In the genomic region with DNA sequence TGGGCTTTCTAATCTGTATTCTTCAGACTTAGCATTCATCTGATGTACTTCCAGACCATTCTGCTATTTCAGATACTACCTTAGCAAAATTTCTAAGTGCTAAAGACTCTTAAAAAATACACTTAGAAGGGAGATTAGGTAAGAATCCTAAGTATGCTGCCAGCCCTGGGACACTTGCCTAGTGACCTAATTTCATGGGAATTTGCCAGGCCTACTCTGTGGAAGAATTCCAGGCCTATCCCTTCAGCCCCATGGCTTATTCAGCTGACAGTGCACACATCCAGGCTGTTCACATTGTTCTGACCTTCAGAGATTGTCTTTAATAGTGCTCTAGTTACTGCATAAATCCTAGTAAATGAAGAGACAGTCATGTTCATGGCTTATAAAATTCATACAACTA, we compare ENCODE assay signal across 7 mouse cellular contexts.
DNase-seq lines count a peak whose midpoint lies in the region; ATAC-seq and TF ChIP-seq lines count a peak whose summit lies in the region.

No protein-coding gene starts in this region.

- CTCF ChIA-PET in Patski (lab: Charles Lee): interaction anchor here (1.1 kb wide), 1 partner anchor 54 kb away, joined by 3 read pairs; no protein-coding TSS in a partner anchor

- intact Hi-C loops in heart, postnatal 14 days (cut with DNase I): loop anchor here (5.0 kb wide), 1 partner anchor 138 kb away; the partner anchor contains the start of gene Nrp1

- no peaks in the 10 kb centered on the region for H3K27me3 ChIP-seq in Patski

- peak; percentile 41 for DNase-seq in MN1 (ENCODE audit: low spot score)
- peak; percentile 71 for DNase-seq in Patski (ENCODE audit: low read depth, low spot score)
- DNase-seq in cerebellum, postnatal 36 days: peak; percentile 75 to 82
- DNase-seq in heart, postnatal 14 days: peak; percentile 73 to 87
- DNase-seq in retina, postnatal 1 day: peak; percentile 34
- no peak for DNase-seq in spleen, postnatal 14 days (ENCODE audit: low spot score in 2 of 2)
- no peak for DNase-seq in left cerebral cortex, adult 11 months (ENCODE audit: low spot score)

- peak; percentile 79 for ATAC-seq in Patski

- in situ Hi-C loops in Patski (cut with MboI; ENCODE audit: low pct_unique_long_range_greater_than_20kb): no loop called here

- TF ChIP-seq CTCF in Patski (IDR thresholded peaks at IDR 0.05): no peak

- POLR2A ChIA-PET in Patski (lab: Charles Lee): no interaction called here

Comparison
In these comparisons a context has a peak if more than half of its experiments do, and no peak if none do; other contexts are left out.
1. DNase-seq: peak in MN1 (single experiment), Patski (single experiment), cerebellum, postnatal 36 days (2 of 2), heart, postnatal 14 days (2 of 2) and retina, postnatal 1 day (single experiment); none in spleen, postnatal 14 days (0 of 2) and left cerebral cortex, adult 11 months (single experiment).